Mouse (Mus musculus): ENCODE data around the gene Mmp24. TPM values are rescaled to one million over a fixed set of nuclear protein-coding genes. Genes with fewer than 3 reads are reported as not detected.
"Not testable (repeated sequence)": the region's sequence is repeated elsewhere in the genome, so short reads cannot be mapped to it uniquely, and the experiment has no call there.

The Mmp24 gene
- polyA plus RNA-seq (2014; fragmentation: Nextera tagmentation; extraction: Ambion mirVana), result 0.70 and 0.73 TPM in 2 replicates

DNA sequence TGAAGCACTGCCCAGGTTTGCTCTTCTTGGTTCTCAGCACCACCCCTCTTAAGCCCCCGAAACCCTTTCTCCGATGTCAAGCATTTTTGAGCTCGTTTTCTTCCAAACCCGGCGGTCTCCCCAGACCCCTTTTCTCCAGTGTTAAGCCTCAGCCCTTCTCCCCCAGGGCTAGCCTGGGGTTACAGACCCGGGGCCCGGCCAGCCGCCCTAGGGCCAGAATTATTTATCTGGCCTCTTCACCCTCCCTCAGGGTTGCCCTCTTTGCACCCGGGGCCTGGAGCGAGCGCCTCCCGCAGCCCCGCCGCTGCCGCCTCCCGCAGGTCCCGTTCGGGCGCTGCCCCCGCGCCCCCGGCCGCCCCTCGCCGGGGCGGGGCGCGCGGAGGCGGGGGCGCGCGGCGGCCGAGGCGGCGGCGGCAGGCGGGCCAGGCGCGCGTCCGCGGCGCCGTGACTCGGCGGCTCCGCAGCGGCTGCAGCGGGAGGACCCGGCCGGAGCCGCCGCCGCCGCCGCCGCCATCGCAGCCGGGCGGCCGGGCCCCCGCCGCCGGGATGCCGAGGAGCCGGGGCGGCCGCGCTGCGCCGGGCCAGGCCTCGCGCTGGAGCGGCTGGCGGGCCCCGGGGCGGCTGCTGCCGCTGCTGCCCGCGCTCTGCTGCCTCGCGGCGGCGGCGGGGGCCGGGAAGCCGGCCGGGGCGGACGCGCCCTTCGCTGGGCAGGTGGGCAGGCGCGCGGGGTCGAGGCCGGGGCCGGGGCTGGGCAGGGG lies at the start of gene Mmp24:
Mmp24 (plus strand) TSS at position 416 of the 758 bp plus-strand sequence.
- Histone ChIP-seq H3K4me3 (ENCODE audit: low read depth, low read length) (peak within 1 kb of the TSS; percentile 40), H3K4me2 (ENCODE audit: low read depth, low read length) (peak within 1 kb of the TSS; percentile 87), H3K9me3 (replicated peaks; ENCODE audit: control insufficient read depth, low read length) (no peaks in the 10 kb centered on the region), H3K27me3 (ENCODE audit: control insufficient read depth, insufficient read depth, low read length) (peaks cover 18% of the 10 kb centered on the region), H3K9ac (replicated peaks; ENCODE audit: low read length) (peak within 1 kb of the TSS; percentile 7; the same call in 1 of the 2 replicates), H3K4me1 (ENCODE audit: control insufficient read depth, insufficient read depth, low read length) (no peaks in the 10 kb centered on the region), H3K36me3 (replicated peaks; ENCODE audit: control insufficient read depth, insufficient read depth, low read depth, low read length) (no peaks in the 10 kb centered on the region), H3K27ac (replicated peaks; ENCODE audit: low read depth, low read length) (no peak within 1 kb of the TSS)
- no peak for DNase-seq (ENCODE audit: low spot score)
- no peak for ATAC-seq (replicated peaks; ENCODE audit: insufficient number of reproducible peaks, low FRiP score, low TSS enrichment, low read depth)
- 2% methylated on average over 44 of the region's 100 CpGs for WGBS

DNA sequence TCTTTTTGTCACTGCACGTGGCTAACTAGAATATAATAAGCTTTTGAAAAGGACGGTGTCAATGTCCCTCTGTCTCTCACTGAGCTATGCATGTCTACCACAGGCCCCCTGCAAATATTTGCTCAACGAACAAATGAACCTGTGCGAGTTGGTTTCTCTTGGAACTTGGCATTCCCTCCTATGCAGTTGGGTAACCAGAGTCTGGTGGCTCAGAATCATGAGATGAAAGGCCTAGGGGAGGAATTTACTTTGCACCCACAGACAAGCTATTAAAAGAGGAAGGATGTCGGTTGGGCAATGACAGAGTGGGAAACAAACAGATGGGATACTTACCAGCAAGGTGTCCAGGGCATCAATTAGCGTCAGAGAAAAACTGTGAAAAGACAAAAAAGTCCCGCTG lies 48.8 kb upstream of the Mmp24 start:
- H3K36me3 ChIP-seq (replicated peaks; ENCODE audit: control insufficient read depth, insufficient read depth, low read depth, low read length), result no peaks in the 10 kb centered on the region
- H3K9me3 ChIP-seq (replicated peaks; ENCODE audit: control insufficient read depth, low read length), result no peaks in the 10 kb centered on the region
- no peaks in the 10 kb centered on the region for H3K27me3 ChIP-seq (ENCODE audit: control insufficient read depth, insufficient read depth, low read length)
- H3K4me3 ChIP-seq (ENCODE audit: low read depth, low read length), result no peak overlapping the region
- WGBS, result 92% methylated on average over 7 of the region's 7 CpGs
- H3K9ac ChIP-seq (replicated peaks; ENCODE audit: low read length), result no peak overlapping the region
- no peak overlapping the region for H3K27ac ChIP-seq (replicated peaks; ENCODE audit: low read depth, low read length)
- no peak for DNase-seq (ENCODE audit: low spot score)
- H3K4me2 ChIP-seq (ENCODE audit: low read depth, low read length), result no peak overlapping the region
- ATAC-seq (replicated peaks; ENCODE audit: insufficient number of reproducible peaks, low FRiP score, low TSS enrichment, low read depth), result no peak
- peaks cover 2% of the 10 kb centered on the region; the same call in 1 of the 2 replicates for H3K4me1 ChIP-seq (ENCODE audit: control insufficient read depth, insufficient read depth, low read length)

DNA sequence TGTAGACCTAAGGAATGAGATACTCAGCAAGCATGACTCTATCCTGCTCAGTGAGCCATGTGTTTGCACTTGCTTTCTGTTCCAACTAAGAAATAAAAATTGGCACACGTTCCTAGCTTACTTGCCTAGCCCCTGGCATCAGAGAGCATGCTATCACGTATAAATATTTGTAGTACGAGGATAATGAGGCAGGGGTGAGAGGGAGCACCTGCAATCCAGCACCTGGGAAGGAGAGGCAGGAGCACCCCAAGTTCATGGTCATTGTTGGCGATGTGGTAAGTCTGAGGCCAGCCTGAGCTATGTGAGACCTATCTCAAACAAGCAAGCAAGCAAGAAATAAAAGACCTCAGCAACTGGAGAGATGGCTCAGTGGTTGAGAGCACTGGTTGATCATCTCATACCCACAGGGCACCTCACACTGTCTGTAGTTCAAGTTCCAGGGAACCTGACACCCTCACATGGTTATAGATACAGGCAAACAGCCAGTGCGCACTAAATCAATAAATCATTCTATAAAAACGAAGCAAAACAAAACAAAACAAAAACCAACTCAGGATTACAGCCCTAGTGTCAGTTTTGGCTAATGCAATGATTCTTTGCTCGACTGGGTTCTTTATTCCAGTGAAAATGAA lies 47.3 kb upstream of the Mmp24 start:
- Histone ChIP-seq H3K4me3 (ENCODE audit: low read depth, low read length) (no peak overlapping the region), H3K4me2 (ENCODE audit: low read depth, low read length) (no peak overlapping the region), H3K4me1 (ENCODE audit: control insufficient read depth, insufficient read depth, low read length) (peaks cover 2% of the 10 kb centered on the region; the same call in 1 of the 2 replicates), H3K9me3 (replicated peaks; ENCODE audit: control insufficient read depth, low read length) (no peaks in the 10 kb centered on the region), H3K9ac (replicated peaks; ENCODE audit: low read length) (no peak overlapping the region), H3K27me3 (ENCODE audit: control insufficient read depth, insufficient read depth, low read length) (no peaks in the 10 kb centered on the region), H3K36me3 (replicated peaks; ENCODE audit: control insufficient read depth, insufficient read depth, low read depth, low read length) (no peaks in the 10 kb centered on the region), H3K27ac (replicated peaks; ENCODE audit: low read depth, low read length) (no peak overlapping the region)
- no peak for DNase-seq (ENCODE audit: low spot score)
- no peak for ATAC-seq (replicated peaks; ENCODE audit: insufficient number of reproducible peaks, low FRiP score, low TSS enrichment, low read depth)
- 85% methylated on average over 7 of the region's 7 CpGs for WGBS

DNA sequence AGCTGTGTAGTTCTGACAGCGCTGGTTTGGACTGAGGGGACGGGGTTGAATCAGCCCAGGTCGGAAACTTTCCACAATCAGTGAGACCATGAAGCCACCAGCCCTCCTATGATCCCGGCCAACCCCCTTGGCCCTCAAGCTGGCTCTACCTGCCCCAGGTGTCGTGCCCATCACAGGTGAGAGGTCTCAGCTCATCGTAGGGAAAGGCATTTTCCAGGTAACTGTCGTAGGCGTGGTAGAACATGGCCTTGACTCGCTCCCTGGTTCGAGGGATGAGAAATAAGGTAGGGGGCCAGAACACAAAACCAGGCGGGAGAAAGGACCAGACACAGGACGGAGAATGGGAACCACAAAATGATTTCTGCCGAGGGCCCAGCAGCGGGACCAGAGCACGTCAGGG lies 46.4 kb upstream of the Mmp24 start:
- WGBS, result 8% methylated on average over 15 of the region's 15 CpGs
- H3K4me2 ChIP-seq (ENCODE audit: low read depth, low read length), result peak overlapping the region; percentile 90
- peaks cover 2% of the 10 kb centered on the region; the same call in 1 of the 2 replicates for H3K4me1 ChIP-seq (ENCODE audit: control insufficient read depth, insufficient read depth, low read length)
- ATAC-seq (replicated peaks; ENCODE audit: insufficient number of reproducible peaks, low FRiP score, low TSS enrichment, low read depth) (no peak), DNase-seq (ENCODE audit: low spot score) (no peak)
- peak overlapping the region; percentile 93 for H3K4me3 ChIP-seq (ENCODE audit: low read depth, low read length)
- no peak overlapping the region for H3K27ac ChIP-seq (replicated peaks; ENCODE audit: low read depth, low read length)
- H3K27me3 ChIP-seq (ENCODE audit: control insufficient read depth, insufficient read depth, low read length), result no peaks in the 10 kb centered on the region
- no peaks in the 10 kb centered on the region for H3K9me3 ChIP-seq (replicated peaks; ENCODE audit: control insufficient read depth, low read length)
- peak overlapping the region; percentile 73 for H3K9ac ChIP-seq (replicated peaks; ENCODE audit: low read length)
- no peaks in the 10 kb centered on the region for H3K36me3 ChIP-seq (replicated peaks; ENCODE audit: control insufficient read depth, insufficient read depth, low read depth, low read length)

DNA sequence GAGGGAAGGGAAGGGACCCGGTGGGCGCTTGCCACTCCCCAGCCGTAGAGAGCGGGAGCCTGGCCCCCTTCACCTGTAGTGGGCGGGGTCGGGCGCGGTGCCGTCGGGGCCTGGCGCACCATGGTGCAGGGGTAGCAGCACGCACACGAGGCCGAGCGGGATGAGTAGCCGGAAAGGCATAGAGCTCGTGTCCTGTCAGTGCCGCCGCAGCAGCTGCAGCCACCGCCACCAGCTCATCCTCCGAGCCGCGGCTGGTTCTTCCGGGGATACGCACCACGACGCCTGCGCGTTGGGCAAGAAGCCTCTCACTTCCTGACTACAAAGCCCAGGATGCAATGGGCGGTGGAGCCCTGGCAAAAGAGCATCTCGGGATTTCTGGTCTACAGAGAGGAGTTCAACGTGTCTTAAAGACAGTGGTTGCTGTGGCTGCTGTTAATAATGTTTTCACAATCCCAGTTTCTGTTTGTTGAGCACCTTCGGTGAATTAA lies 45.9 kb upstream of the Mmp24 start, which contains the start of gene Edem2:
Edem2 (minus strand) TSS at position 318 of the 488 bp plus-strand sequence.
- H3K4me3 ChIP-seq (ENCODE audit: low read depth, low read length), result peak within 1 kb of the TSS; percentile 93
- H3K9ac ChIP-seq (replicated peaks; ENCODE audit: low read length), result peak within 1 kb of the TSS; percentile 73
- H3K4me1 ChIP-seq (ENCODE audit: control insufficient read depth, insufficient read depth, low read length), result peaks cover 2% of the 10 kb centered on the region; the same call in 1 of the 2 replicates
- no peak within 1 kb of the TSS for H3K27ac ChIP-seq (replicated peaks; ENCODE audit: low read depth, low read length)
- DNase-seq (ENCODE audit: low spot score) (peak; percentile 95), ATAC-seq (replicated peaks; ENCODE audit: insufficient number of reproducible peaks, low FRiP score, low TSS enrichment, low read depth) (peak; percentile 93)
- peak within 1 kb of the TSS; percentile 90 for H3K4me2 ChIP-seq (ENCODE audit: low read depth, low read length)
- H3K9me3 ChIP-seq (replicated peaks; ENCODE audit: control insufficient read depth, low read length), result no peaks in the 10 kb centered on the region
- no peaks in the 10 kb centered on the region for H3K36me3 ChIP-seq (replicated peaks; ENCODE audit: control insufficient read depth, insufficient read depth, low read depth, low read length)
- H3K27me3 ChIP-seq (ENCODE audit: control insufficient read depth, insufficient read depth, low read length), result no peaks in the 10 kb centered on the region
- WGBS, result under 1% methylated on average over 32 of the region's 33 CpGs

DNA sequence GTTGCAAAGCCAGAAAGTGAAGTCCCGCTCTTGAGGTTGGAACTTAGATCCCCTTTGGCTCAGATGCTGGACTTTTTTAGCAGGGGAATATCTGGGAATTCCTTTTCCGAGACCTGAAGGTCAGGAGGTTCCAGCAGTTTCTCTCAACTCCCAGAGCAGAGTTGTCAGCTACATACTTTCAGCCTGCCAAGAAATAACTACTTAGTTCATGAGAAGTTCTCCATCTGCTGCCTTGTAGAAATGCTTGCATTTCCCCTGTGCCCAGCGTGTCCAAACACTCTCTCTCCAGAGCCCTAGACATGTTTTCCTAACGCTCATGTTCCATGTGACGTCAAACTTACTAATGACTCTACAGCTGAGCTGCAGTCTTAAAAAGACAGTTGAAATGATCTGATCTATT lies 40.1 kb upstream of the Mmp24 start:
- H3K4me2 ChIP-seq (ENCODE audit: low read depth, low read length), result no peak overlapping the region
- DNase-seq (ENCODE audit: low spot score) (no peak), ATAC-seq (replicated peaks; ENCODE audit: insufficient number of reproducible peaks, low FRiP score, low TSS enrichment, low read depth) (no peak)
- WGBS, result 79% methylated on average over 5 of the region's 5 CpGs
- no peak overlapping the region for H3K4me3 ChIP-seq (ENCODE audit: low read depth, low read length)
- no peaks in the 10 kb centered on the region for H3K36me3 ChIP-seq (replicated peaks; ENCODE audit: control insufficient read depth, insufficient read depth, low read depth, low read length)
- H3K4me1 ChIP-seq (ENCODE audit: control insufficient read depth, insufficient read depth, low read length), result no peaks in the 10 kb centered on the region
- H3K27me3 ChIP-seq (ENCODE audit: control insufficient read depth, insufficient read depth, low read length), result no peaks in the 10 kb centered on the region
- no peak overlapping the region for H3K27ac ChIP-seq (replicated peaks; ENCODE audit: low read depth, low read length)
- H3K9me3 ChIP-seq (replicated peaks; ENCODE audit: control insufficient read depth, low read length), result no peaks in the 10 kb centered on the region
- no peak overlapping the region for H3K9ac ChIP-seq (replicated peaks; ENCODE audit: low read length)

DNA sequence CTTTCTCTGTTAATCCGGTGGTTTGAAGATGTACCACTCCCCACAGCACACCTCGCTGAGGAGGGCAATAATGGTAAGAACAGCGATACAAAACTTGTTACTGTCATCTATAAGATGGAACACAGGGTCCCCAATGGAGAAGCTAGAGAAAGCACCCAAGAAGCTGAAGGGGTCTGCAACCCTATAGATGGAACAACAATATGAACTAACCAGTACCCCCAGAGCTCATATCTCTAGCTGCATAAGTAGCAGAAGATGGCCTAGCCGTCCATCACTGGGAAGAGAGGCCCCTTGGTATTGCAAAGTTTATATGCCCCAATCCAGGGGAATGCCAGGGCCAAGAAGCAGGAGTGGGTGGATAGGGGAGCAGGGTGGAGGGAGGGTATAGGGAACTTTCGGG lies 39.4 kb upstream of the Mmp24 start, which contains the start of gene Gm17581:
Gm17581 (minus strand) TSS at position 101 of the 400 bp plus-strand sequence.
- not testable (repeated sequence) for H3K36me3 ChIP-seq (replicated peaks; ENCODE audit: control insufficient read depth, insufficient read depth, low read depth, low read length); ATAC-seq (replicated peaks; ENCODE audit: insufficient number of reproducible peaks, low FRiP score, low TSS enrichment, low read depth); H3K4me2 ChIP-seq (ENCODE audit: low read depth, low read length); H3K27ac ChIP-seq (replicated peaks; ENCODE audit: low read depth, low read length); H3K27me3 ChIP-seq (ENCODE audit: control insufficient read depth, insufficient read depth, low read length); H3K4me3 ChIP-seq (ENCODE audit: low read depth, low read length); H3K9me3 ChIP-seq (replicated peaks; ENCODE audit: control insufficient read depth, low read length); H3K9ac ChIP-seq (replicated peaks; ENCODE audit: low read length); DNase-seq (ENCODE audit: low spot score); H3K4me1 ChIP-seq (ENCODE audit: control insufficient read depth, insufficient read depth, low read length)
- WGBS, result 86% methylated on average over 5 of the region's 5 CpGs

DNA sequence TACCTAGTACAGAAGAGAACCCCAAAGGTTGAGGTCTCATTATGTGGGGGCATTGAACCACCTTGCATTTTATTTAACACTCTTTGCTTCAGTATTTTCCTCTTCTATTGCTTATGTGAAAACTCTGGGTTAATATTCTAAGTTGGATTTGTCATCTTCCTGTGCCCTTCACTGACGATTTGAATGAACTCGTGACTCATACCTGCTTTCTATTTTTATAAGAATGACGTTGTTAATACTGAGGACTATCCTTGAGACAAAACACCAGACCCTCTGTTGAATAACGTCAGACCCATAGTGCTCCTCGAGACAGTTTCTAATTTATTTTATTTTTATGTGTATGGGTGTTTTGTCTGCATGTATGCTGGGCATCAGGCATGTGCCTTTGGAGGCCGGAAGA lies 38.2 kb upstream of the Mmp24 start:
- ATAC-seq (replicated peaks; ENCODE audit: insufficient number of reproducible peaks, low FRiP score, low TSS enrichment, low read depth) (no peak), DNase-seq (ENCODE audit: low spot score) (no peak)
- Histone ChIP-seq H3K4me1 (ENCODE audit: control insufficient read depth, insufficient read depth, low read length) (no peaks in the 10 kb centered on the region), H3K4me2 (ENCODE audit: low read depth, low read length) (no peak overlapping the region), H3K9ac (replicated peaks; ENCODE audit: low read length) (no peak overlapping the region), H3K4me3 (ENCODE audit: low read depth, low read length) (no peak overlapping the region), H3K9me3 (replicated peaks; ENCODE audit: control insufficient read depth, low read length) (no peaks in the 10 kb centered on the region), H3K36me3 (replicated peaks; ENCODE audit: control insufficient read depth, insufficient read depth, low read depth, low read length) (no peaks in the 10 kb centered on the region), H3K27me3 (ENCODE audit: control insufficient read depth, insufficient read depth, low read length) (no peaks in the 10 kb centered on the region), H3K27ac (replicated peaks; ENCODE audit: low read depth, low read length) (no peak overlapping the region)
- WGBS, result 82% methylated on average over 6 of the region's 6 CpGs
